Mouse (Mus musculus) liver, adult 10 weeks (tissue): ENCODE data around the gene Slc11a1. TPM values are rescaled to one million over a fixed set of nuclear protein-coding genes. Genes with fewer than 3 reads are reported as not detected.

Source experiments
- polyA plus RNA-seq: library from polyadenylated mRNA; stranded (reverse); fragments of 350-450 nt; fragmentation: Illumina TruSeq; extraction: RNeasy Lipid Tissue Mini Kit (QIAGEN cat#74804); gene quantifications from one replicate; pipeline ENCODE4 v1.2.3, GENCODE M21; 2014; ENCODE audit warnings: low read depth, low replicate concordance

Gene Slc11a1
- polyA plus RNA-seq = 1.7 TPM

DNA sequence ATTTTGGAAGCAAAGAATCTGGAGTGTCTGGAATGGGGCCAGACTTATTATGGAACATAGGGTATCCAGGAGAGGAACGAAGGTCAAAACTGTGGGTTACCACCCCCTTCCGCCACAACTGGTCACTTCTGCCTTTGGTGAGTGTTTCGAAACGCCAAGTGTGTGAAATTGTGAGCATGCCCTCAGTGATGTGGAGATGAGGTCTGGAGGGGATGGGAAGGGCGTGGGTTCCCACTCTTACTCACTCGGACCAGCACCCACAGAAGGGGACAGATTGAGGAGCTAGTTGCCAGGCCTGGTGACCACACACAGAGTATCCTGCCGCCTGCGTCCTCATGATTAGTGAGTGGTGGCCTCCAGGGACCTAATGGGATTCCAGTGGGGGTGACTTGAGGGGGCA is at the start of gene Slc11a1:
TSS of gene Slc11a1 (plus strand) at position 216 of the 400 bp plus-strand sequence.

GRCm38 (mm10) chr1:74361812-74362211 is 13.2 kb upstream of the Slc11a1 start, which contains the start of gene Catip:
Gene Catip (plus strand): TSS chr1:74362108.

DNA sequence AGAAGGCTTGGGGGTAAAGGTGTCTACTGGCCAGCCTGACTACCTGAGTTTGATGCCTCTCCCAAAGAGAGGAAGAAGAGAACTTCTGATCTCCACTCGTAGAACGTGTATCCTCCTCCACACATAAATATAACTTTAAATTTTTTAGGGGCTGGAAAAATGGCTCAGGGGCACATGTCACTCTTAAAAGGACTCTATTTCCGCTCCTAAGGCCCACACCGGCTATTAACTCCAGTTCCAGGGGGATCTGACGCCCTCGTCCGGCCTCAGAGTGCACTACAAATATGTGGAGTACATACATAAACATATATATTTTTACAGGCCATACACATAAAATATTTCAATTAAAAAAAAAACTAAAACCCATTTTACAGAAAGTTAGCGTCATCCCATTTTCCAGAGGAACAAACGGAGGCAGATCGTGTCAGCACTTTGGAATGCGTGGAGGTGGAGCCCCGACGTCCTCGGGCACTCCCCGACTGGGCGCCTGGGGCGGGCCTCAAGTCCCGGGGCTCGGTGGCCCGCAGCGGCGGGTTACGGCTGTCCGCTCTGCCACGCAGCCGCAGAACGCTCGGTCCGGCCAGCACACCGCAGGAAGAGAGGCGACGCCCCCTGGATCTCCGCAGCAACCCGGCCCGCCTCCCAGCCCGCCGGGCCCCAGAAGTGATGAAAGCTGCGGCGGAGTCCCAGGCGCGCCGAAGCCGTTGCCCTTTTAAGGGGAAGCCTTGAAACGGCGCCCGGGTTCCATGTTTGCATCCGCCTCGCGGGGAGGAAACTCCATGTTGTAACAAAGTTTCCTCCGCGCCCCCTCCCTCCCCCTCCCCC is 16.1 kb downstream of the Slc11a1 start, which contains the start of gene Ctdsp1:
TSS of gene Ctdsp1 (plus strand) at position 586 of the 825 bp plus-strand sequence.

GRCm38 (mm10) chr1:74408589-74409504 is 33.9 kb downstream of the Slc11a1 start, which contains the start of gene Vil1:
Gene Vil1 (plus strand): TSS chr1:74409376.

Other genes starting within 250 kb of the Slc11a1 start
- gene Rufy4, start 249.7 kb upstream of the Slc11a1 start, polyA plus RNA-seq = not detected
- not detected for gene Cxcr2, start 221.2 kb upstream of the Slc11a1 start, polyA plus RNA-seq
- gene Cxcr1, start 180.6 kb upstream of the Slc11a1 start, polyA plus RNA-seq = not detected
- 208 TPM for gene Arpc2, start 139.1 kb upstream of the Slc11a1 start, polyA plus RNA-seq
- not detected for gene Gpbar1, start 96.6 kb upstream of the Slc11a1 start, polyA plus RNA-seq
- 7.8 TPM for gene Aamp, start 90.5 kb upstream of the Slc11a1 start, polyA plus RNA-seq
- 11.1 TPM for gene Pnkd, start 90.3 kb upstream of the Slc11a1 start, polyA plus RNA-seq
- 21.5 TPM for gene Tmbim1, start 69.6 kb upstream of the Slc11a1 start, polyA plus RNA-seq
- gene Catip, start 13.1 kb upstream of the Slc11a1 start, polyA plus RNA-seq = not detected
- 26.7 TPM for gene Ctdsp1, start 16.3 kb downstream of the Slc11a1 start, polyA plus RNA-seq
- 0.19 TPM for gene Vil1, start 34.2 kb downstream of the Slc11a1 start, polyA plus RNA-seq
- 13.2 TPM for gene Cnot9, start 130.9 kb downstream of the Slc11a1 start, polyA plus RNA-seq
- gene Plcd4, start 167.7 kb downstream of the Slc11a1 start, polyA plus RNA-seq = not detected
- 4.4 TPM for gene Usp37, start 169.1 kb downstream of the Slc11a1 start, polyA plus RNA-seq
- 0.74 TPM for gene Zfp142, start 213.1 kb downstream of the Slc11a1 start, polyA plus RNA-seq
- 7.1 TPM for gene Bcs1l, start 213.1 kb downstream of the Slc11a1 start, polyA plus RNA-seq
- 7.2 TPM for gene Rnf25, start 226.2 kb downstream of the Slc11a1 start, polyA plus RNA-seq
- gene Stk36, start 226.2 kb downstream of the Slc11a1 start, polyA plus RNA-seq = 0.24 TPM